In the genomic region with DNA sequence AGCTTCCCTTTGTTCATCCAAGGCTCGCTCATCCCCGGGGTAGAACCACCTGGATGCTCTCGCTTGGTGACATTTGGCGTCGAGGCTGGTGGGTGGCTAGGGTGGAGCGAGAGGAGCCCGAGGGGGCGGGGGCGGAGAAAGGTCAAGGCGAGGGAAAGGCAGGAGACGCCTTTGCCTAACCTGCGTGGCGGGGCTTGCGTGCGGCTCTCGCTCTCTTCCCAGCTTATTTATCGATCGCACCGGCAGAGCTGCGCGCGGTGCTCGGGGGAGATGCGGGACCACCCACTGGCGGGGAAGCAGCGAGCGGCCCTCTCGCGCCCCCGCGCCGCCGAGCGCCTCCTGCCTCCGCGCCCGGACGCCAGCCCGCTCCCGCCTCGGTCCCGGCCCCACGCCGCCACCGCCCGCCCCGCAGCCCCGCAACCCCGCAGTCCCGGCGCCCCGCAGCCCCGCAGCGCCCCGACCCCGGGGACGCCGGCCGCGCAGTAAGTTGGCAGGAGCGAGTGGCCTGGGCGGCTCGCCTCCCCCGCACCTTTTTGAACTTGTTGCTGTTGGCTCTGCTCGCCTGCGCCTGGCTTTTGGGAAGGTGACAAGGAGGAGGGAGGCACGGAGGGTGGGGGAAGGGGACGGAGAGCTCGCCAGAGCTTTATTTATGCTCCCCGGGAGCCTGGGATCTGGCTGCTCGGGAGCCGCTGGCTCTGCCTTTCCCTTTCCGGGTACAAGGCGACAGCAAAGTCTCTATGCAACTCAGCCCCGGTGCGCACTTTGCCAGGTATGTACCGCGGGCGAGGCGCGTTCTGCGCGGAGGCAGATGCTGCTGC, we compare ENCODE assay signal across 8 mouse cellular contexts. TPM values are rescaled to one million over a fixed set of nuclear protein-coding genes. Genes with fewer than 3 reads are reported as not detected.
DNase-seq lines count a peak whose midpoint lies in the region; ATAC-seq and TF ChIP-seq lines count a peak whose summit lies in the region.
"Had no signal": no experiment of that assay in that cellular context is flagged by ENCODE, and none has a peak within 500 bp of the region (broad histone marks: within the 10 kb centered on the region; RNA-seq: fewer than 3 reads in every experiment).

No protein-coding gene starts in this region.

- peaks cover 16% of the 10 kb centered on the region; the same call in 1 of the 2 replicates for H3K4me1 ChIP-seq in hindbrain, embryonic 15.5 days (replicated peaks)
- H3K4me1 ChIP-seq in midbrain, postnatal 0 days (ENCODE audit: insufficient read depth, low read length): no peaks in the 10 kb centered on the region

- no peaks in the 10 kb centered on the region for H3K9me3 ChIP-seq in hindbrain, embryonic 15.5 days
- H3K9me3 ChIP-seq in midbrain, postnatal 0 days (ENCODE audit: low read length): no peaks in the 10 kb centered on the region

- WGBS in hindbrain, embryonic 15.5 days: under 1% methylated on average over 40 of the region's 83 CpGs
- WGBS in midbrain, postnatal 0 days: under 1% methylated on average over 43 of the region's 83 CpGs

- peak overlapping the region; percentile 89 for H3K27ac ChIP-seq in hindbrain, embryonic 15.5 days (replicated peaks)
- peak overlapping the region; percentile 83 for H3K27ac ChIP-seq in midbrain, postnatal 0 days (ENCODE audit: low read depth, low read length)

- peak overlapping the region; percentile 69 for H3K4me3 ChIP-seq in hindbrain, embryonic 15.5 days
- peak overlapping the region; percentile 62 for H3K4me3 ChIP-seq in midbrain, postnatal 0 days (ENCODE audit: low read depth, low read length)

- peak overlapping the region; percentile 88 for H3K4me2 ChIP-seq in hindbrain, embryonic 15.5 days
- H3K4me2 ChIP-seq in midbrain, postnatal 0 days (ENCODE audit: low read depth, low read length, poor library complexity, severe bottlenecking): peak overlapping the region; percentile 69

- no peaks in the 10 kb centered on the region for H3K36me3 ChIP-seq in hindbrain, embryonic 15.5 days
- H3K36me3 ChIP-seq in midbrain, postnatal 0 days (ENCODE audit: insufficient read depth, low read length): no peaks in the 10 kb centered on the region

- peak overlapping the region; percentile 80 for H3K9ac ChIP-seq in hindbrain, embryonic 15.5 days
- H3K9ac ChIP-seq in midbrain, postnatal 0 days (replicated peaks; ENCODE audit: low read length, poor library complexity, severe bottlenecking): peak overlapping the region; percentile 71

- no peaks in the 10 kb centered on the region for H3K27me3 ChIP-seq in hindbrain, embryonic 15.5 days
- H3K27me3 ChIP-seq in midbrain, postnatal 0 days (ENCODE audit: insufficient read depth, low read length): no peaks in the 10 kb centered on the region

- ATAC-seq in hindbrain, embryonic 15.5 days (ENCODE audit: low FRiP score, low read depth): peak; percentile 77
- peak; percentile 77 for ATAC-seq in midbrain, postnatal 0 days (ENCODE audit: low FRiP score)

- TF ChIP-seq CTCF in midbrain, postnatal 0 days (IDR thresholded peaks at IDR 0.05): no peak

- DNase-seq in adrenal gland, postnatal 10 days: peak; percentile 76
- peak; percentile 91 for DNase-seq in cerebellum, adult 9-10 months
- DNase-seq in forelimb bud, embryonic 11.5 days (ENCODE audit: low read depth, low spot score): peak; percentile 45
- DNase-seq in left cerebral cortex, adult 8-10 months (ENCODE audit: low spot score in 2 of 2): peak; percentile 68 to 79
- DNase-seq in midbrain, postnatal 0 days (ENCODE audit: low spot score): peak; percentile 65
- peak; percentile 20 to 59 for DNase-seq in urinary bladder, postnatal 4 days (ENCODE audit: low spot score in 2 of 2)

RNA-seq across cellular contexts. Expression of gene Kcnd2, which starts 0.4 kb away (rescaled TPM):
- 1 to 10 TPM; 2.0 to 2.4 TPM for total RNA-seq in adrenal gland, postnatal 10 days (2021)
- 27.2 and 28.8 TPM in 2 replicates for polyA plus RNA-seq in hindbrain, embryonic 15.5 days (2015; fragmentation: Nextera tagmentation; extraction: Ambion mirVana)
- total RNA-seq in left cerebral cortex, adult 8-10 months (2022): 10 to 100 TPM; 72.6 to 92.4 (median 81.1) TPM
- 95.2 and 95.8 TPM in 2 replicates for total RNA-seq in midbrain, postnatal 0 days (2014; rRNA removed)
- polyA plus RNA-seq in midbrain, postnatal 0 days (2015; fragmentation: Nextera tagmentation; extraction: Ambion mirVana): 41.3 and 44.6 TPM in 2 replicates
- total RNA-seq: hematopoietic stem cell, adult 5-6 weeks had no signal

Comparison
In these comparisons a context has a peak if more than half of its experiments do, and no peak if none do; other contexts are left out.
1. Peak in every context shown above with its lines: DNase-seq, ATAC-seq, H3K4me3 ChIP-seq and H3K27ac ChIP-seq.
2. DNase-seq: peak in every context shown above with its lines; median percentile 91 in cerebellum, adult 9-10 months; 76 in adrenal gland, postnatal 10 days; 74 in left cerebral cortex, adult 8-10 months; 65 in midbrain, postnatal 0 days; 45 in forelimb bud, embryonic 11.5 days; 40 in urinary bladder, postnatal 4 days.
3. RNA of gene Kcnd2, which starts 0.4 kb away (total RNA-seq): 95.2 to 95.8 TPM in midbrain, postnatal 0 days and 72.6 to 92.4 TPM in left cerebral cortex, adult 8-10 months; 2.0 to 2.4 TPM in adrenal gland, postnatal 10 days; every median in the first group is over 10 times any median in the second.